Mouse (Mus musculus) embryonic facial prominence, embryonic 11.5 days (tissue): ENCODE data around the gene Eif3g. TPM values are rescaled to one million over a fixed set of nuclear protein-coding genes. Genes with fewer than 3 reads are reported as not detected.

ENCODE experiments used
- ATAC-seq: fragments of 200-750 bp; cut with Nextera tagmentation; replicated peaks from 2 replicates; pipeline ENCODE4 v1.8.0; 2017; ENCODE audit warnings: low read depth; ENCODE audit not compliant: insufficient number of reproducible peaks, low FRiP score, low TSS enrichment
- DNase-seq: peaks from one replicate; pipeline ENCODE4 v3.0.0-alpha.2; 2015; ENCODE audit warnings: low spot score
- H3K27ac ChIP-seq: fragments of 300-500 bp; sonication (generic); replicated peaks from 2 replicates; pipeline ENCODE4 v1.5.1; 2014; ENCODE audit warnings: mild to moderate bottlenecking, low read depth, low read length, control low read depth
- H3K27me3 ChIP-seq: fragments of 300-500 bp; sonication (generic); 2 replicates; pipeline ENCODE4 v1.6.1; 2014; ENCODE audit warnings: mild to moderate bottlenecking, low read length, moderate library complexity, mixed read lengths; ENCODE audit not compliant: control insufficient read depth, insufficient read depth
- H3K36me3 ChIP-seq: fragments of 300-500 bp; sonication (generic); replicated peaks from 2 replicates; pipeline ENCODE4 v1.6.1; 2014; ENCODE audit warnings: low read depth, mild to moderate bottlenecking, low read length, moderate library complexity, mixed read lengths; ENCODE audit not compliant: control insufficient read depth, insufficient read depth
- H3K4me1 ChIP-seq: fragments of 300-500 bp; sonication (generic); 2 replicates; pipeline ENCODE4 v1.6.1; 2014; ENCODE audit warnings: low read length, mixed read lengths; ENCODE audit not compliant: control insufficient read depth, insufficient read depth
- H3K4me2 ChIP-seq: fragments of 300-500 bp; sonication (generic); 2 replicates; pipeline ENCODE4 v1.6.1; 2014; ENCODE audit warnings: low read depth, mild to moderate bottlenecking, control low read depth, low read length, moderate library complexity
- H3K4me3 ChIP-seq: fragments of 300-500 bp; sonication (generic); 2 replicates; pipeline ENCODE4 v1.5.1; 2014; ENCODE audit warnings: low read depth, low read length, control low read depth
- H3K9ac ChIP-seq: fragments of 300-500 bp; sonication (generic); replicated peaks from 2 replicates; pipeline ENCODE4 v1.6.1; 2014; ENCODE audit warnings: mild to moderate bottlenecking, control low read depth, low read length
- H3K9me3 ChIP-seq: fragments of 300-500 bp; sonication (generic); replicated peaks from 2 replicates; pipeline ENCODE4 v1.6.1; 2016; ENCODE audit warnings: mild to moderate bottlenecking, low read length, inconsistent platforms, mixed read lengths; ENCODE audit not compliant: control insufficient read depth
- WGBS: fragments of 180-500 bp; shearing (Covaris S2); extraction: QIAGEN DNeasy Blood & Tissue Kit; methylation state at CpG from one replicate; pipeline ENCODE4 v1.1.7; 2014; 5-methylcytosine and 5-hydroxymethylcytosine counted together
- polyA plus RNA-seq: library from polyadenylated mRNA; unstranded; fragments of >200 nt; fragmentation: Nextera tagmentation; extraction: Ambion mirVana; gene quantifications from 2 replicates; pipeline ENCODE4 v1.2.1, GENCODE M21; 2014

Eif3g gene
- polyA plus RNA-seq, 1 experiment from 2014 or later: 352 TPM

- Histone ChIP-seq H3K36me3 (no peaks in the 10 kb centered on the region), H3K4me1 (no peaks in the 10 kb centered on the region), H3K9ac (no peak overlapping the region), H3K4me2 (no peak overlapping the region), H3K4me3 (no peak overlapping the region), H3K27me3 (no peaks in the 10 kb centered on the region; the same call in 1 of the 2 replicates), H3K27ac (no peak overlapping the region), H3K9me3 (no peaks in the 10 kb centered on the region)
- WGBS: 67% methylated on average over 23 of the region's 23 CpGs
- DNase-seq (peak; percentile 38), ATAC-seq (no peak)
Measured at GRCm38 (mm10) chr9:20875021-20875790, 23.2 kb downstream of the Eif3g start.

- DNase-seq: no peak
- Histone ChIP-seq H3K36me3 (no peaks in the 10 kb centered on the region), H3K4me2 (no peak overlapping the region), H3K4me1 (no peaks in the 10 kb centered on the region), H3K9ac (no peak overlapping the region), H3K9me3 (no peaks in the 10 kb centered on the region), H3K27me3 (peaks cover 12% of the 10 kb centered on the region), H3K27ac (no peak overlapping the region), H3K4me3 (no peak overlapping the region)
- WGBS: 87% methylated on average over 12 of the region's 12 CpGs
- no peak for ATAC-seq
Measured at GRCm38 (mm10) chr9:20873521-20873920, 24.9 kb downstream of the Eif3g start.

- Histone ChIP-seq H3K4me2 (no peak overlapping the region), H3K27me3 (peaks cover 17% of the 10 kb centered on the region), H3K36me3 (no peaks in the 10 kb centered on the region), H3K4me1 (no peaks in the 10 kb centered on the region), H3K9me3 (no peaks in the 10 kb centered on the region), H3K9ac (no peak overlapping the region), H3K4me3 (no peak overlapping the region), H3K27ac (no peak overlapping the region)
- ATAC-seq (no peak), DNase-seq (no peak)
- 89% methylated on average over 10 of the region's 10 CpGs for WGBS
Measured at GRCm38 (mm10) chr9:20872991-20873390, 25.4 kb downstream of the Eif3g start.

- Histone ChIP-seq H3K4me3 (no peak overlapping the region), H3K27me3 (peaks cover 22% of the 10 kb centered on the region)
Measured at GRCm38 (mm10) chr9:20870211-20871173, 27.9 kb downstream of the Eif3g start.

GRCm38 (mm10) chr9:20869246-20869645 lies 29.2 kb downstream of the Eif3g start:
- Histone ChIP-seq H3K4me1 (no peaks in the 10 kb centered on the region), H3K4me3 (peak overlapping the region; percentile 28; the same call in 1 of the 2 replicates), H3K36me3 (no peaks in the 10 kb centered on the region), H3K4me2 (peak overlapping the region; percentile 40), H3K9ac (no peak overlapping the region), H3K27ac (no peak overlapping the region), H3K9me3 (no peaks in the 10 kb centered on the region), H3K27me3 (peaks cover 22% of the 10 kb centered on the region)
- WGBS: 7% methylated on average over 19 of the region's 19 CpGs
- ATAC-seq: no peak
- DNase-seq: no peak

More at GRCm38 (mm10) chr9:20870211-20871173, 27.9 kb downstream of the Eif3g start:
- ATAC-seq: no peak
- Histone ChIP-seq H3K4me2 (no peak overlapping the region), H3K9ac (no peak overlapping the region), H3K27ac (no peak overlapping the region), H3K36me3 (no peaks in the 10 kb centered on the region), H3K9me3 (no peaks in the 10 kb centered on the region), H3K4me1 (no peaks in the 10 kb centered on the region)
- no peak for DNase-seq
- WGBS: 76% methylated on average over 12 of the region's 12 CpGs

GRCm38 (mm10) chr9:20868448-20869001 lies 29.9 kb downstream of the Eif3g start, which contains the start of gene A230050P20Rik:
Gene A230050P20Rik (plus strand): TSS chr9:20868642.
- DNase-seq: no peak
- H3K9ac ChIP-seq: 0 out of 2 replicates have a peak within 1 kb of the TSS, but pooled peaks have one; percentile 22
- H3K4me2 ChIP-seq: peak within 1 kb of the TSS; percentile 40
- peak within 1 kb of the TSS; percentile 28 for H3K4me3 ChIP-seq
- no peaks in the 10 kb centered on the region for H3K36me3 ChIP-seq
- no peaks in the 10 kb centered on the region for H3K4me1 ChIP-seq
- no peaks in the 10 kb centered on the region for H3K9me3 ChIP-seq
- no peak within 1 kb of the TSS for H3K27ac ChIP-seq
- ATAC-seq: 0 out of 2 replicates have a peak, but pooled peaks have one; percentile 15
- peaks cover 22% of the 10 kb centered on the region for H3K27me3 ChIP-seq
- WGBS: 9% methylated on average over 43 of the region's 53 CpGs

- H3K4me1 ChIP-seq: no peaks in the 10 kb centered on the region
- H3K27ac ChIP-seq: no peak overlapping the region
- DNase-seq: no peak
- H3K36me3 ChIP-seq: no peaks in the 10 kb centered on the region
- no peak overlapping the region for H3K9ac ChIP-seq
- WGBS: 60% methylated on average over 3 of the region's 3 CpGs
- H3K4me3 ChIP-seq: no peak overlapping the region
- ATAC-seq: no peak
- peaks cover 22% of the 10 kb centered on the region for H3K27me3 ChIP-seq
- H3K9me3 ChIP-seq: no peaks in the 10 kb centered on the region
- no peak overlapping the region for H3K4me2 ChIP-seq
Measured at GRCm38 (mm10) chr9:20866879-20867278, 31.5 kb downstream of the Eif3g start.
